In the genomic region with DNA sequence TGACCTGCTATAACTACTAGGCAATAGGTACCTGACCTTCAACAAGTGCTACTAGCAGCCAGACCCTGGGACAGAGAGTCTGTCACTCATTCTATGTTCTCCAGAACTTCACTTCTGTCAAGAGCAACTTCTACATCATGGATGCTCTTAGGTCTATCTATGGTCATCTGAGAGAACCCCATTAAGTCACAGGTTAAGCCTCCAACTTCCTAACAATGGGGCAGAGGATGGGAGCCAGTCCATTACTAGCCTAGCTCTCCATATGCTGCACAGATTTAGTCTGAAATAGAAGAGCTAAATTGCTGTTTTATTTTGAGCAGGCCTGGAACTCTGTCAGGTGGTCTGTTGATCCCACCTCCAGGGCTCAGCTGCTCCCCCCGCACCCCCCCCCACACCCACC, we compare ENCODE assay signal across 12 mouse cellular contexts. TPM values are rescaled to one million over a fixed set of nuclear protein-coding genes. Genes with fewer than 3 reads are reported as not detected.
DNase-seq lines count a peak whose midpoint lies in the region; ATAC-seq and TF ChIP-seq lines count a peak whose summit lies in the region.
"Had no signal": no experiment of that assay in that cellular context is flagged by ENCODE, and none has a peak within 500 bp of the region (broad histone marks: within the 10 kb centered on the region; RNA-seq: fewer than 3 reads in every experiment).

No protein-coding gene starts in this region.

- H3K36me3 ChIP-seq in heart, embryonic 10.5 days, result no peaks in the 10 kb centered on the region
- H3K36me3 ChIP-seq in heart, adult 2 months (ENCODE audit: control insufficient read depth, insufficient read depth, low read length), result no peaks in the 10 kb centered on the region; the same call in 1 of the 2 replicates
- H3K36me3 ChIP-seq in forebrain, embryonic 12.5 days (replicated peaks), result peaks cover 17% of the 10 kb centered on the region
- H3K36me3 ChIP-seq in intestine, embryonic 14.5 days (ENCODE audit: control insufficient read depth, insufficient read depth, low read length), result peaks cover 12% of the 10 kb centered on the region; the same call in 1 of the 2 replicates
- H3K36me3 ChIP-seq in neural tube, embryonic 12.5 days, result no peaks in the 10 kb centered on the region

- H3K79me2 ChIP-seq in heart, adult 2 months (replicated peaks; ENCODE audit: control insufficient read depth, insufficient read depth, low read length), result no peaks in the 10 kb centered on the region

- 0 out of 2 replicates have a peak, but pooled peaks cover 15% of the 10 kb centered on the region for H3K4me1 ChIP-seq in heart, embryonic 10.5 days
- H3K4me1 ChIP-seq in heart, adult 2 months (ENCODE audit: control insufficient read depth, insufficient read depth, low read length), result no peaks in the 10 kb centered on the region; the same call in 1 of the 2 replicates
- peaks cover 62% of the 10 kb centered on the region for H3K4me1 ChIP-seq in forebrain, embryonic 12.5 days
- peaks cover 31% of the 10 kb centered on the region; the same call in 1 of the 2 replicates for H3K4me1 ChIP-seq in intestine, embryonic 14.5 days (replicated peaks; ENCODE audit: control insufficient read depth, insufficient read depth, low read length)
- peaks cover 44% of the 10 kb centered on the region for H3K4me1 ChIP-seq in neural tube, embryonic 12.5 days

- no peak for TF ChIP-seq EP300 in heart, adult 2 months (IDR thresholded peaks at IDR 0.05; ENCODE audit: insufficient read depth, low read depth, low read length)

- intact Hi-C loops in heart, adult 2 months (cut with DNase I), result no loop called here

- TF ChIP-seq POLR2A in heart, adult 2 months (IDR thresholded peaks at IDR 0.05; ENCODE audit: insufficient read depth, low read depth, low read length), result no peak

- no peak overlapping the region for H3K9ac ChIP-seq in heart, adult 2 months (ENCODE audit: low read depth, low read length)
- H3K9ac ChIP-seq in forebrain, embryonic 12.5 days, result peak overlapping the region; percentile 91
- H3K9ac ChIP-seq in intestine, embryonic 14.5 days (ENCODE audit: low read length), result no peak overlapping the region
- H3K9ac ChIP-seq in neural tube, embryonic 12.5 days, result peak overlapping the region; percentile 93; the same call in 1 of the 2 replicates

- H3K4me2 ChIP-seq in forebrain, embryonic 12.5 days, result peak overlapping the region; percentile 81
- peak overlapping the region; percentile 67 for H3K4me2 ChIP-seq in intestine, embryonic 14.5 days (ENCODE audit: low read length)
- H3K4me2 ChIP-seq in neural tube, embryonic 12.5 days (replicated peaks), result peak overlapping the region; percentile 69

- H3K9me3 ChIP-seq in heart, embryonic 10.5 days, result no peaks in the 10 kb centered on the region
- H3K9me3 ChIP-seq in forebrain, embryonic 12.5 days, result no peaks in the 10 kb centered on the region
- no peaks in the 10 kb centered on the region for H3K9me3 ChIP-seq in intestine, embryonic 14.5 days (ENCODE audit: control insufficient read depth, low read length)
- no peaks in the 10 kb centered on the region for H3K9me3 ChIP-seq in neural tube, embryonic 12.5 days

- no peak for TF ChIP-seq CTCF in heart, adult 2 months (IDR thresholded peaks at IDR 0.05)

- DNase-seq in heart, embryonic 10.5 days (ENCODE audit: low spot score), result peak; percentile 31
- DNase-seq in heart, adult 2 months, result no peak
- DNase-seq in intestine, embryonic 14.5 days (ENCODE audit: low spot score), result no peak
- DNase-seq in frontal cortex, postnatal 25 days (ENCODE audit: low spot score in 2 of 2), result no peak
- DNase-seq in spleen, postnatal 14 days (ENCODE audit: low spot score in 2 of 2), result no peak
- no peak for DNase-seq in lung, adult 18-20 months
- DNase-seq: gastrocnemius, postnatal 10 days; kidney, postnatal 25 days; lung, postnatal 4 days had no signal

- no peak overlapping the region for H3K27ac ChIP-seq in heart, embryonic 10.5 days
- H3K27ac ChIP-seq in heart, adult 2 months, result no peak overlapping the region; the same call in 1 of the 2 replicates
- no peak overlapping the region for H3K27ac ChIP-seq in forebrain, embryonic 12.5 days
- no peak overlapping the region for H3K27ac ChIP-seq in intestine, embryonic 14.5 days (ENCODE audit: low read depth)
- peak overlapping the region; percentile 53; the same call in 1 of the 2 replicates for H3K27ac ChIP-seq in neural tube, embryonic 12.5 days

- peaks cover 29% of the 10 kb centered on the region for H3K27me3 ChIP-seq in heart, embryonic 10.5 days (ENCODE audit: insufficient read depth, poor library complexity, severe bottlenecking)
- H3K27me3 ChIP-seq in heart, adult 2 months (ENCODE audit: control insufficient read depth, insufficient read depth, low read length), result peaks cover 6% of the 10 kb centered on the region
- H3K27me3 ChIP-seq in forebrain, embryonic 12.5 days, result no peaks in the 10 kb centered on the region
- H3K27me3 ChIP-seq in intestine, embryonic 14.5 days (replicated peaks; ENCODE audit: control insufficient read depth, insufficient read depth, low read length), result no peaks in the 10 kb centered on the region
- no peaks in the 10 kb centered on the region for H3K27me3 ChIP-seq in neural tube, embryonic 12.5 days (replicated peaks)

- WGBS in heart, embryonic 10.5 days, result 88% methylated on average over 1 of the region's 1 CpGs
- 76% methylated on average over 1 of the region's 1 CpGs for WGBS in heart, adult 2 months
- WGBS in forebrain, embryonic 12.5 days, result 50% methylated on average over 1 of the region's 1 CpGs
- 67% methylated on average over 1 of the region's 1 CpGs for WGBS in intestine, embryonic 14.5 days
- 43% methylated on average over 1 of the region's 1 CpGs for WGBS in neural tube, embryonic 12.5 days

- ATAC-seq in forebrain, embryonic 12.5 days (ENCODE audit: low FRiP score), result no peak
- no peak for ATAC-seq in intestine, embryonic 14.5 days (replicated peaks; ENCODE audit: low FRiP score, low TSS enrichment, low read depth)
- ATAC-seq in neural tube, embryonic 12.5 days (ENCODE audit: low FRiP score, low read depth), result no peak

- H3K4me3 ChIP-seq in heart, embryonic 10.5 days, result no peak overlapping the region
- no peak overlapping the region for H3K4me3 ChIP-seq in heart, adult 2 months
- peak overlapping the region; percentile 87 for H3K4me3 ChIP-seq in forebrain, embryonic 12.5 days (replicated peaks)
- peak overlapping the region; percentile 82 for H3K4me3 ChIP-seq in intestine, embryonic 14.5 days (ENCODE audit: low read depth, low read length)
- peak overlapping the region; percentile 86 for H3K4me3 ChIP-seq in neural tube, embryonic 12.5 days

RNA-seq across cellular contexts. Expression of gene Dtx4, which starts 2.3 kb away (rescaled TPM):
- polyA plus RNA-seq in heart, embryonic 10.5 days (2016; fragmentation: Nextera tagmentation; extraction: Ambion mirVana), result 0.91 and 2.9 TPM in 2 replicates
- 1 to 10 TPM; 5.7 to 6.2 TPM for total RNA-seq in heart, adult 2 months (2021)
- 3.7 and 5.0 TPM in 2 replicates for polyA plus RNA-seq in heart, adult 2 months (2012; rRNA removed)
- polyA plus RNA-seq in forebrain, embryonic 12.5 days (2016; fragmentation: Nextera tagmentation; extraction: Ambion mirVana), result 34.2 and 37.4 TPM in 2 replicates
- 27.4 and 28.8 TPM in 2 replicates for polyA plus RNA-seq in intestine, embryonic 14.5 days (2014; fragmentation: Nextera tagmentation; extraction: Ambion mirVana)
- 58.4 and 63.3 TPM in 2 replicates for polyA plus RNA-seq in neural tube, embryonic 12.5 days (2016; fragmentation: Nextera tagmentation; extraction: Ambion mirVana)

RNA-seq across cellular contexts. Expression of gene Mpeg1, which starts 38.4 kb away (rescaled TPM):
- 0.05 TPM in 1 of 2 replicates, not detected in the other for polyA plus RNA-seq in heart, embryonic 10.5 days (2016; fragmentation: Nextera tagmentation; extraction: Ambion mirVana)
- total RNA-seq in heart, adult 2 months (2021), result 1 to 10 TPM; 7.4 to 8.0 TPM
- 3.5 and 4.3 TPM in 2 replicates for polyA plus RNA-seq in heart, adult 2 months (2012; rRNA removed)
- polyA plus RNA-seq in forebrain, embryonic 12.5 days (2016; fragmentation: Nextera tagmentation; extraction: Ambion mirVana), result 0.37 and 0.55 TPM in 2 replicates
- polyA plus RNA-seq in intestine, embryonic 14.5 days (2014; fragmentation: Nextera tagmentation; extraction: Ambion mirVana), result 0.97 and 1.1 TPM in 2 replicates
- 0.76 and 1.1 TPM in 2 replicates for polyA plus RNA-seq in neural tube, embryonic 12.5 days (2016; fragmentation: Nextera tagmentation; extraction: Ambion mirVana)
- total RNA-seq: MEL had no signal

RNA-seq across cellular contexts. Expression of gene Fam111a, which starts 46.6 kb away (rescaled TPM):
- polyA plus RNA-seq in heart, embryonic 10.5 days (2016; fragmentation: Nextera tagmentation; extraction: Ambion mirVana), result 20.4 and 21.3 TPM in 2 replicates
- total RNA-seq in heart, adult 2 months (2021), result 1 to 10 TPM; 4.4 to 4.7 TPM
- 1.5 and 2.7 TPM in 2 replicates for polyA plus RNA-seq in heart, adult 2 months (2012; rRNA removed)
- polyA plus RNA-seq in forebrain, embryonic 12.5 days (2016; fragmentation: Nextera tagmentation; extraction: Ambion mirVana), result 17.9 and 18.4 TPM in 2 replicates
- 19.9 and 23.0 TPM in 2 replicates for polyA plus RNA-seq in intestine, embryonic 14.5 days (2014; fragmentation: Nextera tagmentation; extraction: Ambion mirVana)
- polyA plus RNA-seq in neural tube, embryonic 12.5 days (2016; fragmentation: Nextera tagmentation; extraction: Ambion mirVana), result 13.3 and 15.7 TPM in 2 replicates

Comparison
In these comparisons a context has a peak if more than half of its experiments do, and no peak if none do; other contexts are left out.
1. H3K4me3 ChIP-seq: peak in forebrain, embryonic 12.5 days (single experiment), intestine, embryonic 14.5 days (single experiment) and neural tube, embryonic 12.5 days (single experiment); none in heart, embryonic 10.5 days (single experiment) and heart, adult 2 months (single experiment).
2. H3K9ac ChIP-seq: peak in forebrain, embryonic 12.5 days (single experiment) and neural tube, embryonic 12.5 days (single experiment); none in heart, adult 2 months (single experiment) and intestine, embryonic 14.5 days (single experiment).
3. Peak in every context shown above with its lines, with median percentiles within 50 percentile points of each other: H3K4me2 ChIP-seq.